Mouse (Mus musculus) ES-E14 (cell line): ENCODE data around the gene Mlst8. TPM values are rescaled to one million over a fixed set of nuclear protein-coding genes. Genes with fewer than 3 reads are reported as not detected.
"Not testable (repeated sequence)": the region's sequence is repeated elsewhere in the genome, so short reads cannot be mapped to it uniquely, and the experiment has no call there.

Experiments used
- DNase-seq: peaks from one replicate; pipeline ENCODE4 v3.0.0-alpha.2; 2013; ENCODE audit warnings: low read depth, low spot score
- H3K27ac ChIP-seq: 2 replicates; pipeline ENCODE4 v1.5.1; 2012; ENCODE audit warnings: low read depth, mild to moderate bottlenecking, low read length, moderate library complexity, mixed read lengths; ENCODE audit not compliant: poor library complexity, insufficient read depth, severe bottlenecking
- H3K36me3 ChIP-seq: 2 replicates; pipeline ENCODE4 v1.6.1; 2012; ENCODE audit warnings: mild to moderate bottlenecking, low read length, moderate library complexity, mixed read lengths; ENCODE audit not compliant: control insufficient read depth, poor library complexity, insufficient read depth, severe bottlenecking
- H3K4me1 ChIP-seq, 2 experiments: fragments of 150-350 bp in 1 of 2; sonication (generic) in 1 of 2; 2 replicates each; pipeline ENCODE4 v1.6.1; 2012; ENCODE audit warnings: low read length in 2 of 2, mild to moderate bottlenecking in 1 of 2, mixed read lengths in 1 of 2; ENCODE audit not compliant: control insufficient read depth in 2 of 2, insufficient read depth in 2 of 2, poor library complexity in 1 of 2
- H3K4me3 ChIP-seq, 2 experiments: fragments of 150-350 bp in 1 of 2; sonication (generic) in 1 of 2; 2 replicates each; pipeline ENCODE4 v1.5.1; 2012; ENCODE audit warnings: low read length in 2 of 2, low read depth in 1 of 2, mild to moderate bottlenecking in 1 of 2, mixed read lengths in 1 of 2; ENCODE audit not compliant: insufficient read depth in 1 of 2, poor library complexity in 1 of 2, severe bottlenecking in 1 of 2
- H3K9ac ChIP-seq: 2 replicates; pipeline ENCODE4 v1.6.1; 2012; ENCODE audit warnings: low read depth, mild to moderate bottlenecking, low read length, mixed read lengths; ENCODE audit not compliant: poor library complexity, insufficient read depth, severe bottlenecking
- H3K9me3 ChIP-seq: fragments of 150-350 bp; sonication (generic); 2 replicates; pipeline ENCODE4 v1.6.1; 2012; ENCODE audit warnings: low read depth, mild to moderate bottlenecking, low read length; ENCODE audit not compliant: control insufficient read depth, insufficient read depth
- CHD2 ChIP-seq: IDR thresholded peaks from 2 replicates; pipeline ENCODE4 v1.6.1; 2014; ENCODE audit warnings: mild to moderate bottlenecking, low read depth, low read length, inconsistent platforms
- HCFC1 ChIP-seq: IDR thresholded peaks from 2 replicates; pipeline ENCODE4 v1.6.1; 2012; ENCODE audit warnings: low read length, inconsistent platforms, borderline replicate concordance; ENCODE audit not compliant: insufficient read depth
- MAFK ChIP-seq: IDR thresholded peaks from 2 replicates; pipeline ENCODE4 v1.6.1; 2014; ENCODE audit warnings: mild to moderate bottlenecking, low read depth, low read length, inconsistent platforms; ENCODE audit not compliant: insufficient read depth
- ZC3H11A ChIP-seq: IDR thresholded peaks from 2 replicates; pipeline ENCODE4 v1.6.1; 2012; ENCODE audit warnings: low read depth, mild to moderate bottlenecking, inconsistent platforms, low read length, borderline replicate concordance
- ZNF384 ChIP-seq: IDR thresholded peaks from 2 replicates; pipeline ENCODE4 v1.6.1; 2012; ENCODE audit warnings: low read depth, low read length, inconsistent platforms
- in situ Hi-C, 2 experiments: fragments of 600-800 bp; cut with MboI; formaldehyde crosslinking; loops; one replicate each; pipeline ENCODE4 v1.15.1; 2025; ENCODE audit warnings: low sequenced_read_pairs in 2 of 2, inconsistent platforms in 1 of 2; ENCODE audit not compliant: unreplicated experiment in 2 of 2
- total RNA-seq: library from RNA; depleted of rRNA; stranded (reverse); fragments of 300-350 nt; gene quantifications from 2 replicates; pipeline ENCODE4 v1.2.3, GENCODE M21; 2012

Gene Mlst8
- total RNA-seq, 1 experiment = 24.2 TPM

- DNase-seq = no peak
- H3K36me3 ChIP-seq = peaks cover 7% of the 10 kb centered on the region; the same call in 1 of the 2 replicates
- peaks cover 0 to 5% of the 10 kb centered on the region in 2 experiments; a peak in 3 of 4 replicates for H3K4me1 ChIP-seq
- no peak overlapping the region for H3K27ac ChIP-seq
- in situ Hi-C loops = no loop called here
- H3K9ac ChIP-seq = no peak overlapping the region
- no peak overlapping the region for H3K4me3 ChIP-seq
- TF ChIP-seq ZNF384 = no peak
- H3K9me3 ChIP-seq = no peaks in the 10 kb centered on the region
These were observed 10.1 kb downstream of the Mlst8 start for GRCm38 (mm10) chr17:24468636-24469246.

- H3K36me3 ChIP-seq = no peaks in the 10 kb centered on the region
- DNase-seq = no peak
- TF ChIP-seq CHD2 (no peak), ZNF384 (no peak), MAFK (no peak), HCFC1 (no peak), ZC3H11A (no peak)
- H3K9ac ChIP-seq = no peak overlapping the region
- no peak overlapping the region for H3K4me3 ChIP-seq
- peaks cover 0 to 2% of the 10 kb centered on the region in 2 experiments; a peak in 2 of 4 replicates for H3K4me1 ChIP-seq
- in situ Hi-C loops = no loop called here
- H3K9me3 ChIP-seq = no peaks in the 10 kb centered on the region
- H3K27ac ChIP-seq = no peak overlapping the region; the same call in 1 of the 2 replicates
These were observed 15.3 kb downstream of the Mlst8 start for GRCm38 (mm10) chr17:24463374-24464133.

GRCm38 (mm10) chr17:24462932-24463331 is 15.9 kb downstream of the Mlst8 start:
- no peaks in the 10 kb centered on the region for H3K9me3 ChIP-seq
- in situ Hi-C loops = no loop called here
- no peaks in the 10 kb centered on the region for H3K36me3 ChIP-seq
- H3K27ac ChIP-seq = no peak overlapping the region
- TF ChIP-seq MAFK = no peak
- TF ChIP-seq ZNF384 = no peak
- TF ChIP-seq HCFC1 = no peak
- no peak for TF ChIP-seq CHD2
- TF ChIP-seq ZC3H11A = no peak
- DNase-seq = no peak
- no peak overlapping the region; the same call in 1 of the 2 replicates for H3K9ac ChIP-seq
- peaks cover 0 to 2% of the 10 kb centered on the region in 2 experiments; a peak in 2 of 4 replicates for H3K4me1 ChIP-seq
- no peak overlapping the region for H3K4me3 ChIP-seq

GRCm38 (mm10) chr17:24461580-24461979 is 17.3 kb downstream of the Mlst8 start:
- Histone ChIP-seq H3K27ac (no peak overlapping the region), H3K4me3 (no peak overlapping the region), H3K4me1 (peaks cover 0 to 2% of the 10 kb centered on the region in 2 experiments; a peak in 2 of 4 replicates), H3K9ac (no peak overlapping the region), H3K36me3 (no peaks in the 10 kb centered on the region), H3K9me3 (no peaks in the 10 kb centered on the region)
- no peak for DNase-seq
- TF ChIP-seq ZC3H11A (0 out of 2 replicates have a peak, but pooled peaks have one; percentile 29), MAFK (no peak)
- in situ Hi-C loops = no loop called here

- H3K9me3 ChIP-seq, H3K4me1 ChIP-seq, in situ Hi-C loops, H3K27ac ChIP-seq, DNase-seq, H3K36me3 ChIP-seq: not testable (repeated sequence)
- Histone ChIP-seq H3K4me3 (peak overlapping the region; percentile 3 to 12; a peak in 2 of 4 replicates), H3K9ac (peak overlapping the region; percentile 25; the same call in 1 of the 2 replicates)
These were observed 23.2 kb downstream of the Mlst8 start for GRCm38 (mm10) chr17:24455523-24456206.
